In the genomic region with DNA sequence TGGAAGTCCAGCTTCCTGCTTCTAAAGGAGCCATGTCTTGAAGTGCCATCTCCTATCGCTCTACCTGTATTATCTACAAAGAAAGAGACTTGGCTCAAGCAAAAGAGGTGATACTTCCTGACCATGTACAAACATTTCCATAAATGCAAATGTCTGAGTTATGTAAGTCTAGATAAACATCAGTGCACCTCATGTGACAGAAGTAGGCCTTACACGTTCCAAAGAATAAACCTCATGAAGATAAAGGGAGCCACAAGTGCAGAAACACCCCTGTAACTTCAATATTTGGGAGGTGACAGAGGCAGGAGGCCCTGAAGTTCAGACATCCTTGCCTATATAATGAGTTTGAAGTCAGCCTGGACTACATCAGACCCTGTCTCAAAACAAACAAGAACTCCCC, we compare ENCODE assay signal across 18 mouse cellular contexts. TPM values are rescaled to one million over a fixed set of nuclear protein-coding genes. Genes with fewer than 3 reads are reported as not detected.
"Had no signal": no experiment of that assay in that cellular context is flagged by ENCODE, and none has a peak within 500 bp of the region (broad histone marks: within the 10 kb centered on the region; RNA-seq: fewer than 3 reads in every experiment).

No protein-coding gene starts in this region.

- H3K27ac ChIP-seq: neural tube, embryonic 13.5 days; neural tube, embryonic 15.5 days; stomach, embryonic 15.5 days; stomach, postnatal 0 days had no signal

- DNase-seq: retina, postnatal 1 day; right cerebral cortex, adult 18-20 months; right cerebral cortex, postnatal 14 days; right cerebral cortex, postnatal 25 days; right cerebral cortex, postnatal 4 days; spleen, adult 18-20 months; thymus, adult 18-20 months; thymus, adult 2 months; thymus, postnatal 14 days; thymus, postnatal 25 days; thymus, postnatal 36 days; thymus, postnatal 4 days had no signal

- H3K27me3 ChIP-seq: stomach, embryonic 15.5 days had no signal

- H3K4me3 ChIP-seq: neural tube, embryonic 13.5 days; neural tube, embryonic 15.5 days; stomach, embryonic 15.5 days had no signal

- H3K9me3 ChIP-seq: neural tube, embryonic 13.5 days; neural tube, embryonic 15.5 days; stomach, embryonic 15.5 days had no signal

- H3K9ac ChIP-seq: neural tube, embryonic 13.5 days; neural tube, embryonic 15.5 days; stomach, embryonic 15.5 days had no signal

- H3K36me3 ChIP-seq: neural tube, embryonic 13.5 days; neural tube, embryonic 15.5 days; stomach, embryonic 15.5 days had no signal

RNA-seq across cellular contexts. Expression of a gene that starts 5.9 kb away (rescaled TPM):
- total RNA-seq: neutrophil, adult 5-6 weeks had no signal
- polyA plus RNA-seq: thymus, adult 2 months had no signal

RNA-seq across cellular contexts. Expression of a gene that starts 32.2 kb away (rescaled TPM):
- polyA plus RNA-seq: stomach, embryonic 15.5 days; stomach, embryonic 16.5 days had no signal
